Mouse (Mus musculus) c-Kit-negative CD71-positive TER-119-positive erythroid progenitor cells, embryonic 14.5 days (primary cell): ENCODE measurements around the gene Dmac1.
A peak's percentile ranks its signal among the peaks of the same experiment; 100 is the strongest.
"Not testable (repeated sequence)": the region's sequence is repeated elsewhere in the genome, so short reads cannot be mapped to it uniquely, and the experiment has no call there.

Experiments
- DNase-seq: peaks from one replicate; pipeline ENCODE4 v3.0.0-alpha.2; 2013; ENCODE audit warnings: low read depth, low spot score

The Dmac1 gene

GRCm38 (mm10) chr4:75278197-75279175 lies at the start of gene Dmac1:
Dmac1 (minus strand) TSS chr4:75278305.
- peak; percentile 83 for DNase-seq

- no peak for DNase-seq
Measured at GRCm38 (mm10) chr4:75315431-75315830, 37.3 kb upstream of the Dmac1 start.

- DNase-seq, result no peak
Measured at GRCm38 (mm10) chr4:75315007-75315406, 36.9 kb upstream of the Dmac1 start.

- DNase-seq, result no peak
Measured at GRCm38 (mm10) chr4:75311918-75312317, 33.8 kb upstream of the Dmac1 start.

GRCm38 (mm10) chr4:75311305-75311704 lies 33.2 kb upstream of the Dmac1 start:
- DNase-seq, result no peak

GRCm38 (mm10) chr4:75300205-75300972 lies 22.3 kb upstream of the Dmac1 start:
- no peak for DNase-seq

GRCm38 (mm10) chr4:75292315-75292714 lies 14.2 kb upstream of the Dmac1 start:
- DNase-seq, result no peak

GRCm38 (mm10) chr4:75291142-75291541 lies 13.0 kb upstream of the Dmac1 start:
- DNase-seq, result no peak

- peak; percentile 8 for DNase-seq
Measured at GRCm38 (mm10) chr4:75277467-75278196, 473 bp downstream of the Dmac1 start.

GRCm38 (mm10) chr4:75275737-75276136 lies 2.4 kb downstream of the Dmac1 start:
- no peak for DNase-seq

- no peak for DNase-seq
Measured at GRCm38 (mm10) chr4:75267866-75268265, 10.2 kb downstream of the Dmac1 start.

- DNase-seq, result no peak
Measured at GRCm38 (mm10) chr4:75266773-75267550, 11.1 kb downstream of the Dmac1 start.

GRCm38 (mm10) chr4:75264219-75264618 lies 13.9 kb downstream of the Dmac1 start:
- DNase-seq, result no peak

- DNase-seq, result no peak
Measured at GRCm38 (mm10) chr4:75263556-75264129, 14.5 kb downstream of the Dmac1 start.

GRCm38 (mm10) chr4:75262423-75262822 lies 15.7 kb downstream of the Dmac1 start:
- DNase-seq, result no peak

GRCm38 (mm10) chr4:75260156-75260555 lies 17.9 kb downstream of the Dmac1 start:
- DNase-seq, result no peak

GRCm38 (mm10) chr4:75259447-75259846 lies 18.7 kb downstream of the Dmac1 start:
- no peak for DNase-seq

- not testable (repeated sequence) for DNase-seq
Measured at GRCm38 (mm10) chr4:75234602-75235001, 43.5 kb downstream of the Dmac1 start.
